Mouse (Mus musculus): ENCODE data around the gene Trpv2.
A peak's percentile ranks its signal among the peaks of the same experiment; 100 is the strongest.

The Trpv2 gene

GRCm38 (mm10) chr11:62604123-62604706, 29.9 kb downstream of the Trpv2 start:
- no peak for DNase-seq

GRCm38 (mm10) chr11:62604886-62605618, 30.8 kb downstream of the Trpv2 start:
- no peak for DNase-seq

GRCm38 (mm10) chr11:62605619-62606298, 31.5 kb downstream of the Trpv2 start:
- DNase-seq = no peak

- no peak for DNase-seq
These were observed 32.2 kb downstream of the Trpv2 start for GRCm38 (mm10) chr11:62606299-62607169.

- DNase-seq = no peak
These were observed 33.1 kb downstream of the Trpv2 start for GRCm38 (mm10) chr11:62607170-62607951.

- no peak for DNase-seq
These were observed 33.6 kb downstream of the Trpv2 start for GRCm38 (mm10) chr11:62607952-62608201.

- no peak for DNase-seq
These were observed 34.8 kb downstream of the Trpv2 start for GRCm38 (mm10) chr11:62608826-62609675.

GRCm38 (mm10) chr11:62610304-62610703, 36.0 kb downstream of the Trpv2 start:
- DNase-seq = no peak

- DNase-seq = no peak
These were observed 38.3 kb downstream of the Trpv2 start for GRCm38 (mm10) chr11:62612604-62613003.

- DNase-seq = peak; percentile 97
These were observed 39.5 kb downstream of the Trpv2 start for GRCm38 (mm10) chr11:62613657-62614365.

GRCm38 (mm10) chr11:62614876-62615410, 40.7 kb downstream of the Trpv2 start:
- no peak for DNase-seq

- no peak for DNase-seq
These were observed 41.2 kb downstream of the Trpv2 start for GRCm38 (mm10) chr11:62615456-62615855.

- no peak for DNase-seq
These were observed 46.8 kb downstream of the Trpv2 start for GRCm38 (mm10) chr11:62621079-62621478.

- no peak for DNase-seq
These were observed 47.4 kb downstream of the Trpv2 start for GRCm38 (mm10) chr11:62621586-62622283.

- no peak for DNase-seq
These were observed 48.6 kb downstream of the Trpv2 start for GRCm38 (mm10) chr11:62622850-62623249.

GRCm38 (mm10) chr11:62624341-62625291, 50.3 kb downstream of the Trpv2 start:
- no peak for DNase-seq

- DNase-seq = no peak
These were observed 55.3 kb downstream of the Trpv2 start for GRCm38 (mm10) chr11:62629352-62630224.

Data from right cerebral cortex, postnatal 4 days (tissue).